Mouse (Mus musculus) neutrophil, adult 5-6 weeks (primary cell): Measurements from ENCODE around the gene Lpgat1. TPM values are rescaled to one million over a fixed set of nuclear protein-coding genes. Genes with fewer than 3 reads are reported as not detected.
A peak's percentile ranks its signal among the peaks of the same experiment; 100 is the strongest.

Experiments
- ATAC-seq: fragments of 151-379, 151-347 bp; 2 replicates; pipeline ENCODE4 v1.8.0; 2017; ENCODE audit warnings: mild to moderate bottlenecking, moderate TSS enrichment; ENCODE audit not compliant: insufficient number of reproducible peaks, poor library complexity, low FRiP score, severe bottlenecking; ENCODE audit errors: extremely low read depth
- total RNA-seq: library from RNA; stranded (forward); fragments of 200-1000 nt; gene quantifications from 2 replicates; pipeline ENCODE4 v1.2.3, GENCODE M21; 2017

Gene Lpgat1
- total RNA-seq, 1 experiment from 2014 or later: 66.2 TPM

DNA sequence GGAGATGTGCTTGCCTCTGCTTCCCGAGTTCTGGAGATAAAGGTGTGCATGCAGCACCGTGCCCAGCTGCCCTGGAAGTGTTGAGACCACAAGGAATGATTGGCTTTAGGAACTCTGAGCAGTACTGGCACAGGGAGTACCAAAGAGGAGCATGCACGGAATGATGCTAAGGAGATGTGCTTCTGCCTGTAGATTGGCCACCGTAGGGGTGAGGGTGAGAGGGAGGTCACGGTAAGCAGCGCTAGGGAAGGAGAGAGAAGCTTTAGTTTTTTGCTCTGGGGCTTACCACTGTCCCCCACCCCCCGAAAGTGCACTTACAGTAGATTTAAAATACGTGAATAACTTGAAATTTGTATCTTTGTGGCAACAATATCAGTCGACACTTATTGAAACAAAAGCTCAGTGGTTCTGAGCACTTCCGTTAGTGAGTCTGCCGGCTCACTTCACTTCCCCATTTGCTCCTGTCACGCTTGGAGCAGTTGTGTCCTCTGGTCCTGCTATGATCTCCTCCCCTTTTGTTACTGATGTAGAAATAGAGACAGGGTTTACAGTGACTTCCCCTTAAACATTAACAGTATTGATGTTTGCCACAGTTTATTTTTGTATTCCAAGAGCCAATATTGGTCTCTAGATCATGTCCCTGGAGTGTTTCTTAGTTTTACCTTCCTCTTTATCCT, 6.9 kb downstream of the Lpgat1 start:
- ATAC-seq: peak; percentile 99

DNA sequence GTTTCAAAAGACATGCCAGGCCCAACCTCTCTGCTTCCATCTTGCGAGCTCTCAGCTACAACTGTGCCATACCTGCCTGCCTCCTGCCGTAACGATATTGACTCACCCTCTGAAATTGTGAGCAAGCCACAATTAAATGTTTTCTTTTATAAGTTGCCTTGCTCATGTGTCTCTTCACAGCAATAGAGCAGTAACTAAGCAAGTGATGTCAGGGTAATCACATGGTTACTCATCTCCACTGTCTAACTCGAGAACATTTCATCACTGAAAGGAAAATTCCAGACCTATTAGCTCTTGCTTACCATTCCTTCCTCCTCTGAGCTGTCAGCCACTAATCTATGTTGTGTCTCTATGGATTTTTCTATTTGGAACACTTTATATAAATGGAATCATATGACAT, 15.0 kb downstream of the Lpgat1 start:
- ATAC-seq: no peak

DNA sequence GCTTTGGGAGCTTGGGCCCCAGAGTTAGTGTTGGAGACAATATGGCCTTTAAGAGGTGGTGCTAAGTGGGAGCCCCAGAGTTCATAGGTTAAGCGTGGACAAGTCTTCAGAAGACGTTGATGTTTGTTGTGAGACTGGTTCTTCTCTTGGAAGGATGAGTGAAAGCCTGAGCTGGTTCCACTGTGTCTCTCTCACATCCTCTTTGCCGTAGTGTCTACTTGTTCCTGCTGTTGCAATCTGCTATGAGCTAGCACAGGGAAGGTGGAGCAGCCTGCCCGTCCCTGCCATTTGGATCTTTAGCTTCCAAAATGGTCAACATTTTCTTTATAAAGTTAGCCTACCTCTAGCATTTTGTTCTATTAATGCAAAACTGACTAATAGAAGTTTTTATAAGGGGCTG, 16.2 kb downstream of the Lpgat1 start:
- no peak for ATAC-seq

DNA sequence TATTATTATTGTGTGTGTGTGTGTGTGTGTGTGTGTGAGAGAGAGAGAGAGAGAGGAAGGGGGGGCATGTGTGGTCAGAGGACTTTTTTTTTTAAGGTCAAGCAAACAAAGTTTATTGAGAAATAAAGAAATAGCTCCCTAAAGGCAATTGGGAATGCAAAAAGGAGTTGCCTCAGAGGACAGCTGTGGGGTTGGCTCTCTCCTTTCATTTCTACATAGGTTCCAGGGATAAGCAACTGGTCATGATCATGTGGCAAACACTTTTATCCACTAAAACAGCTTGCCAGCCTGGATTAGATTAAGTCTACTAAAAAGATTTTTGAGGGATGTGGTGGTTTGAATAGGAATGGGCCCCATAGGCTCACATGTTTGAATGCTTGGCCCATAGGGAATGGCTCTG, 18.8 kb downstream of the Lpgat1 start:
- no peak for ATAC-seq

DNA sequence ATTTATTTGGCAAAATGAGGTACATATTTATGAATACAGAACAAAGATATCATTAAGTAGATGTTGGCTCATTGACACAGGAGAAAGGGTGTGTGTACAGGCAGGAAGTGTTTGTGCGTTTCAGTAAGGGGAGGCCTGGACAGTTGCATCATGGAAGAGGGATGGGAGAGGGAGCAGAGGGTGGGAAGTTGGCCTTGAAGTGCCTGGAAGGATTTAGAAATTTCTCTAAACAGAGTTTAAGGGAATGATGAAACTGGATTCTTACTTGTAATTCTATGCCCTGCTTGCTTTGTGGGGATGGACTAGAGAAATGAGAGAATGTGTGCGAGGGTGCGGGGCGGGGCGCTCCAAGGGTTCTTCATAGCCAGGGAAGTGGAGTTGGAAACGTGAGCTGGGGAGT, 20.2 kb downstream of the Lpgat1 start:
- ATAC-seq: no peak

DNA sequence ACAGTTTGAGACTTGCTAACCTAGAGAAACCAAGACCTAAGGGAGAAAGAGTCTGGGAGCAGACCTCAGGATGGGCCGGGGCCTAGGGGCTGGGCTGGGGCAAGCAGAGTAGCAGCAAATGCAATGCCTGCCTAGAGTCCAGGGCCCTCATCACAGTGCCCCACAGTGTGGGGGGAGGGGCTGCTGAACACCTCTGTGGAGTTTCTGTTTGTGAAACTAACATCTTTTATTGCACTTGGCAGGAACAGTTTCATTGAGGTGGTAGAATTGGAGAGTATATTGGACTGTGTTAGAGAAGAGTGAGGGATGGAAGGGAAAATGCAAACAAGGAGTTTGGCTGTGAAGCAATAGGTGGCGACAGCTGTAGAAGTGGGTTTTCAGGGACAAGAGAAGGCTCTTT, 21.1 kb downstream of the Lpgat1 start:
- ATAC-seq: no peak

DNA sequence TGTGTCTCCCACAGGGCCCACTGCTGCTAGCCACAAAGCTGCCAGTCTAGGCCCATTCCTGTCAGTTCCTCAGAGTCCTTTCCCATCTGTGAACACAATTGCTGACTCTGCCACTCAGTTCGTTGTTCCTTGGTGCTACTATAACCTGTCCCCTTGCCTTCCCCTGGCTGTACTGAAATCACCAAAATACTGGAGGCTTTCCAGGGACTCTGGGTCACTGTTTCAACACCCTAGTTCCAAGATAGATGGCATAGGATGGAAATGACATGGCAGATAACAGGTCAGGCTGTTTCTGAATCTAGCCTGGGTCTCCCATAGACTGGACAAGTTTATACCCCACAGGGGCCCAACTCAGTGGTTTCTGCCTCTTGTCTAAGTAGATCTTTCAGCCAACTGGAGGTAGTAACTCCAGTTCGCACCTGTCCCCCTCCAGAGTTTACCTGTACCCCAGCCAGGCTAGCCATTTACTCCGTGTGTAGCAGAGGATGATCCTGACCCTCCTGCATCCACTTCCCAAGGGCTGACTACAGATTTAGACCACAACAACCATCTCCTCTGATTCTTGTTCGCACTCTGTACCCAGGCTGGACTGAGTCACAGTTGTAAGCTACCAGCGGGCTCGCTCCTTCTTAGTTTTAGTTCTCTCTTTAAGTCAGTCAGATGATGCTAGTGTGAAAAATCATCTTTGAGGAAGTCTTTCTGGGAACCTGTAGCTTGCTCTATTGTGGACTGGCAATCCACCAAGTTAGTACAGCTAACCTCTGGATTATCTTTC, 23.1 kb downstream of the Lpgat1 start:
- peak; percentile 36; the same call in 1 of the 2 replicates for ATAC-seq

DNA sequence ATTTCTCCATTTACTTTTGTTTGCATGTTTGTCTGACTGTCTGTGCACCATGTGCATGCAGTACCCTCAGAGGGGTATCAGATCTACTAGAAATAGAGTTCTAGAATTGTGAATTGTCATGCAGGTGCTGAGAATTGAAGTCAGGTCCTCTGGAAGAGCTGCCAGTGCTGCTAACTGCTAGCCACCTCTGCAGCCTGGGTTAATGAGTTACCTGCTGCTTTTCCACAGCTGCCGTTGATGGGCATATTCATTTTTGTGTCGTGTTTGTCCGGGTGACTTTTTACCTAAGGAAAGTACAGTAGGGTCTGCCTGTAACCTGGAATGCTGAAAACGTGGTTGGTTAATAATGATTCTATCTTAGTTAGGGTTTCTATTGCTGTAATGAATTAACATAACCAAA, 24.0 kb downstream of the Lpgat1 start:
- no peak for ATAC-seq

DNA sequence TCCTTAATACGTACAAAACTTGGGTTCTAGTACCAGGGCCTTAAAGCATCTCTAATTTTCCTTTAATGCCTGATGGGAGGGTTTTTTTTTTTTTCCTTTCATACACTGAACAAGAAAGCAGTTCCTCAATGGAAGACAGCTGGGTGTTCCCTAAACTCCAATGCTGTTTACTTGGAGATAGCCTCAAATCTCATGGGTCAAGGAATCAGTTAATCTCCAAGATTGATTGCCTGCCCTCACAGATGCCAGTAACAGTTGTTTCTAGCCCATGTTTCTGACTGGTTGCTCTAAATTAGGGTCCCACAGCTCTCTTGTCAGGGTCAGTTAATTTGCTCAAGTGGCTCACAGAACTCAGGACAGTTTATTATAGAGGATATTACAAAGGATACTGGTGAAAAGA, 30.8 kb downstream of the Lpgat1 start:
- ATAC-seq: no peak

DNA sequence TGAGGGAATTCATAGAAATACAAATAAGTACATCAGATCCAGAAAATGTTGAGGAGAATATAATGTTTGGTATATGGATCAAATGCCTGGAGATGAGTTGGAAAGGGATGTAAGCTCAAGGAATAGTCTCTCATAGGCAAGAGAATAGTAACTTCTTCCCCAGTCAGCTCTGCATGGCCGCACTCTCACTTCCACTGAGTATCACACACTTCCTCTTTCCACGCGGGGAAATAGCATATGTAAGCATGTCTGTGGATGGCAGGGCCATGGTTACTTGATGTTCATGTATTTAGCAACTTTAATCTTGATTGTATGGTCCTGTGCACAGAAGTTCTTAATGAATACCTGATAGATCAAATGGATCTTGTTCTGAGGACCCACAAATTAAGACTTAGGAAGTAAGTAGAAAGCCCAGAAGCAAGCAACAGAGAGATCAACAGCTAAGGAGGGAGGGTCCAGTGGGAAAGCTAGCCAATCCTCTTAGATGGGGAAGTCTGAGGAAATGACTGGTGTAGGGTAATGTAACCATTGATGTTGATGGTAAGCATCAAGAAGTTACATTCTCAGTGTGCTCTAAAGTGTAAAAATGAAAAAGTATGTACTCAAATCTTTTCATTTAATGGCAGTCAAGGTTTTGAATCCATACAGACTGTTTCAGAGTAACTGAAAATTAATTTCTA, 39.0 kb downstream of the Lpgat1 start:
- peak; percentile 97 for ATAC-seq

DNA sequence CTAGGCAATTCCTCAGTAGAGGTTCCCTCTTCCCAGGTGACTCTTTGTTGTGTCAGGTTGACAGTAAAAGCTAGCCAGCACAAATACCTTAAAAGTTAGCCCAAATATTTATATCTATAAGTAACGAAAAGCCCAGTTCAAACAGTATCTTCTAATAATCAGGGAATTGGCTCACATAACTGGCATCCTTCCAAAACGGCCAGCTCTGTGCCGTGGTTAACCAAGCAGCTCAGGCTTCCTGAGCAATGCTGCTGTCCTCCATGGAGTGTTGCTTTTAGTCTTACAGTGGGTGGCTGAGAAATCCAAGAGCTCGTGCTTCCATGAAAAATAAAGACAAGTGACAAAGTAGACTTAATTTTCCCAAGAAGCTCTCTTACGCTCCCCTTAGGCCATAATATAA, 56.5 kb downstream of the Lpgat1 start:
- no peak for ATAC-seq

DNA sequence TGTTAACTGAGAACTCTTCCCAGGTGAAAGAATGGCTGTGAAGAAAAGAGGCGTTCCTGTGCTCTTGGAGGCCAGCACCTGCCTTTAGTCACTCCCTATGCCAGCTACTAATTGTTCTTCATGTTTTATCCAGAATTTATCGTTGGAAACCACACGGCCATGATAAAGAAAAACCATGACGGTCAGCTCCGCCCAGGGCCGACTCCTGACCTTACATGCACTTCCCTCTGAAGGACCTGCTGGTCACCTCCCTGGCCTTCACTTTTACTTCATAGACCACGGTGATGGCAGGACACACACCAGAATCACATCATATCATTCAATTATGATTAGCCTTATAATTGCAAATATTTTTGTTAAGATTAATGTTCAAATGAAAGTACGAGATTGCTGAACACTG, 57.5 kb downstream of the Lpgat1 start:
- ATAC-seq: no peak

DNA sequence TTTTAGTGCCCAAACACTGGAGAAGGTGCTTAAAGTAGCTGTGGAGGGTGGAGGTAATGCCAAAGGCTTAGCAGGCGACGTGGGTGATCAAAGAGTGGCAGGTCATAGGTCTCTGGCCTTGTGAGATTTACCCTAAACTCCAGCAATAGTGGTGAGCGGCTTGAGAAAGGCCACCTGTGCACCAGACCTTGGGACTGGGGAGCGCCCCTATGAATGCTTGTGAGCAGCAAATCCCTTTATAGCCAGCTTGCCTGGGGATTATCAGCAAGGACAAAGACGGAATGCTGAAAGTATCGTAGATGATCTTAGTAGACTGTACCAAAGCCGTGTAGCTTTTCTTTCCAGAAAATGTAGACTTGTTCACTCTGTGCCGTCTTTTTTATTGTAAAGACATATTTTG, 59.9 kb downstream of the Lpgat1 start:
- no peak for ATAC-seq

DNA sequence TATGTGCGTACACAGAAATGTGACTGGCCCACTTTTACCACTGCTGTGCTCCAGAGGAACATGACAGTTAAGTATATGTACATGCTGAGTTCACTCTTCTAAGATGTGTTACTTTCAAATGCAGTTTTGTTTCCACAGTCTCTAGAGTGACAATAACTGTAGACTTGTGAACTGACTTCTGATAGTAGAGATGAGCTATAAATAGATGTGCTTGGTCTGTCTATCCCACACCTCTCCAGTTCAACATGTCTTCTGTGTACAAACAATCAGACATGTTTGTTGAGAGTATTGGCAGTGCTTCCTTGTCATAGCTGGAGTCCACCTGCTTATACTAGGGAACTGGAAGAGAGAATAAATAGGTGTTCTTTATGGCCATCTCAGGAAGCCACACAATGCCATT, 62.8 kb downstream of the Lpgat1 start:
- ATAC-seq: no peak

DNA sequence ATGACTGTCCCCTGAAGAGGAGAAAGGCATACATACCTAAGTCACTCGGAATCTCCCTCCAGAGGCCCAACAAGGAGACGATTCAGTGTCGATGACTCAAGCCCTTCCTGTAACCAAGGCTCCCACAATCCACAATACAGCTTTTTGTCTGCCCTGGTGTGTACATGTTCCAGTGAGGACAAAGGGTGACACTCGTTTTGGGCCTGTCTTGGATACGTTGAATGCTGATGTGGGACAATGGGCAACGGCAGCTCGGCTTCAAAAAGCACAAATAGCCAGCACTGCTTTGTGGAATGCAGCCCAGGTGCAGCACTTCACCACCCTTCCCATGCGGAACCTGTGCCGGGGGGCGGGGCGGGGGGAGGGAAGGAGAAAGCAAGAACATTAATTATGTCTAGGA, 67.5 kb downstream of the Lpgat1 start:
- no peak for ATAC-seq

DNA sequence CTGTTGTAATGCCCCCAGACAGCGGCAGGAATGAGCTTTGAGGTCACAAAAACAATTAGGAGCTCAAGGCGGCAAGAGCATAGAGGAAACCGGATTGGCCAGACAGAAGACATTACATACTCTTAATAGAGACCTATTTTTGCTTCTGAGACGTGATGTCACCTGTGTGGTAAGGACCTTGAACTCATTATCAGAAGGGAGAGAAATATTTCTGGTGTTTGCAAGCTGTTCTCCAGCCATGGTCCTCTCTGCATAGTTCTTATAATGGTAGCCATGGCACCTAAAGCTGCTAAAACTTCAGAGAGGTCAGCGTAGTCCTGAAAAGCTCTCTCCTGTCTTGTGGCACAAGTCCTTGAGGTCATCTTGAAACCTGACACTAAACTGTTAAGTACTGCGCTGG, 68.6 kb downstream of the Lpgat1 start:
- no peak for ATAC-seq

DNA sequence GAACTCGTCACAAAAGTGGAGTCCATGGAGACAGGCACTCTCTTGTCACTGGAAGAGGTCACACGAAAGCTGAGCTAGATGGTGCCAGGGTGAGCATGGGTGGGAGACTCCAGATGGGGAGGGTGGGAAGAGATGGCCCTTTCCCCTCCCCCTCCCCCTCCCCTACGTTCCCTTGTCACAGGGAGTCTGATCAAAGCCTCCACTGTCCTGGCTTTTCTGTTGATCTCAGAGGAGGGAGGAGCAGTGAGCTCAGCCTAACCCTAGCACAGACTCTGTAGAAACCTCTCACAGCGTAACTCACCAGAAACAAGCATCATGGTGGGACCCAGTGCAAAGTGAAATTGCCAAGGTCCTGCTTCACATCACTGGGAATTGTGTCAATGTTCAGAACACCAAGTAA, 69.7 kb downstream of the Lpgat1 start:
- ATAC-seq: no peak

DNA sequence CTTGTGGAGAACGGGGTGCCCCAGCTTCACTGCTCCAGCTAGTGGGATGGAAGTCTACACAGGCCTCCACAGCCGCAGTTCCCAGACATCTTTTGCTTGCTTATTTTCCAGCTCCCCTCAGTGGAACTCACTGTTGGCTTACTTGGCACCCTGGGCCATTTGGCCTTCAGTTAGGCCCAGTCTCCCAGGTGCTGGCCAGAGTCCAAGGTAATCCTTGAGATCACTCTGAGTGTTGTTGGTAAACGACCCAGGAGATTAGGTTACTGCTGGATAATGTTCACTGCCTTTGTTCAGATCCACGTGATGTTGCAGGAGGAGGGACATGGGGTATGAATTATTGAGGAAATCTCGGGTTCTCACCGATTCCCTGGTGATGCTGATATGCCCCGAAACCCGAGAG, 75.4 kb downstream of the Lpgat1 start:
- ATAC-seq: no peak

DNA sequence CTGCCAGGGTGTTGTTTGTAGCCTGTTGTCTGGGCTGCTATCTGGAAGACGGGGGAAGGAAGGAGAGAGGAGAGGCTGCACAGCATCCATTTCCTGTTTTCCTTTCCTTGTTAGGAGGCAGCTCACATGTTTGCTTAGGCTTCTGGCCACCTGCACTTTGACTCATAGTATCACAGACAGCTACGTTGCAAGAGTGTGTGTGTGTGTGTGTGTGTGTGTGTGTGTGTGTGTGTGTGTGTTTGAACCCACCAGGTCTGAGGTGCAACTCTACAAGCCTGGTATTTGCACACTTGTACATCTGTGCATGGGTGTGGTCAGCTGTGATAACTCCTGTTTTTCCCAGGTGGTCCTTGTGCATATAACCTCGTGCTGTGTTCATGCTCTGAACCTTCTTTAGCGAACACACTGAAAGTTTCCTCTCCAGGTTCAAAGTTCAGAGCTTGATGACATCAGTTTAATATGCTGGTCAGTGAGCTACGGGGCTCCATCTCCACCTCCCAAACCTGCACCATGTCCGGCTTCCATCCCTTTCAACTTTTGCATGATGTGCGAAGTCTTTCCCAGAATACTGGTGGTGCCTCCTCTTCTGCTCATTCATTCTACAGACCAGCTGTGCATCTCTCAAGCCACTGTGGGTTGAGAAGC, 76.4 kb downstream of the Lpgat1 start:
- no peak for ATAC-seq
